Mouse (Mus musculus): Measurements from ENCODE around the gene Nelfb.

Gene Nelfb

GRCm38 (mm10) chr2:25174866-25175689, 36.2 kb downstream of the Nelfb start:
- no peak for DNase-seq

- no peak for DNase-seq
Measured at GRCm38 (mm10) chr2:25173821-25174220, 37.5 kb downstream of the Nelfb start.

- DNase-seq: no peak
Measured at GRCm38 (mm10) chr2:25172629-25173028, 38.7 kb downstream of the Nelfb start.

- DNase-seq: no peak
Measured at GRCm38 (mm10) chr2:25171769-25172153, 39.5 kb downstream of the Nelfb start.

DNA sequence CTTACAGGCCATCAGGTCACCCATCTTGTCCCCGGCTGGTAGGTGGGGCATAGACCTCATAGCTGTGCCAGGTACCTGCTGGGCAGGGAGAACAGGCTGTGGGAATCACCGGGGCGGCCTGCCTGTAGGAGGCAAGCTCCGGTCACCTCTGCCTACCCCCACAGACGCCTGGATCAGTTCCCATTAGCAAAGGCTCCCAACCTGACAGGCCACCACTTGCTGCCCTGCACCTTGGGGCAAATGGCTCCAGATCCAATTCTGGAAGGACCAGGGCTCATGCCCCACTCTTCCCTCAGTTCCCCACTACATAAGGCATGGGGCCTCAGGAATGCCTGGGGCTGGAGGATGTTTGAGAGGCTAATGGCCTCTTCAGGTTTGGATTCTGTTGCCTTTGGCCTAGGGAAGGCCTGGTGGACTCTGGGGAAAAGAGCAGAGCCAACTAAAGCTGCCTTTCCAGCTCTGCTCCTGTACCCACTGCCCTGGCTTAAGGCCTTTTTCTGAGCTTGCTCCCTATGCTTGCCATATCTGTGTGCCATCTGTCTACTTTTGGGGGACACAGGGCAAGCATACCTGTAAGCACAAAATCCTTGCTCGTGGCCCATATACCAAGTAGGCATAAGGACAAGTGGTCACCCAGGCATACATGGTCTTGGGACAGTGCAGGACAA, 40.1 kb downstream of the Nelfb start:
- no peak for DNase-seq

DNA sequence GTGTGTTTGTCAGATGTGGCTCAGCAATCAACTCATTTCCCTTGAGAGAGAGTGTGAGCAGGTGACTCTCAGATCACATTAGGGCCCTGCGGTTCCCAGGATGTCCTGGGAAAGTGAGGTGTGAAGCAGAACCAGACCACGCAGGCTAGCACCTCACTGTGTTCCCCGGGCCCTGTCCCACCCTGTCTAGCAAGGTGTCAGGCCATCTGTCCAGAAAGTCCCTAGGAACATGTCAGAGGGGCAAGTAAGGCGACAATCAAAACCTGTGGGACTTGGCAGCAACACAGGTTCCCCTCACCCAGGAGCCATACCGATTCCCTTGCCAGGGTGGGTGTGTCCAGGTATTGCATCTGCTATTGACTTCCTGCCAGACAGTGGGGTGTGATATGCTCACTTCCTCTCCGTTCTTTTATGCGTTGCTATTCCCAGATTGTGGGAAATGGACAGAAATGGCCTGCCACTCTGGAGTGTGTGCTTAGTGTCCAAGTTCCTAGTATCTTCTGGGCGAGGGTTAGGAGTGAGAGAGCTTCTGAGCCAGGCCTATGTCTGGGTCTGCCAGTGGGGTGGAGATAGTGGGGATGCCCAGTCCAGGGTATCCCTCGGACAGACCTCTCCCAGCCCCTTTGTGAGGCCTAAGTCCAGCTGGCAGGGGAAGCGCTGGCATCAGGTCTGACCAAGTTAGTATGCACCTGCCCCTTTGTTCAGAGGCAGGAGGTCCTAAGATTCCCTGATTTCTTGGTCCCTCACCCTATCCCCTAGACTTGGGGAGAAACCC, 40.8 kb downstream of the Nelfb start:
- DNase-seq: no peak

GRCm38 (mm10) chr2:25169778-25170177, 41.5 kb downstream of the Nelfb start:
- DNase-seq: no peak

DNA sequence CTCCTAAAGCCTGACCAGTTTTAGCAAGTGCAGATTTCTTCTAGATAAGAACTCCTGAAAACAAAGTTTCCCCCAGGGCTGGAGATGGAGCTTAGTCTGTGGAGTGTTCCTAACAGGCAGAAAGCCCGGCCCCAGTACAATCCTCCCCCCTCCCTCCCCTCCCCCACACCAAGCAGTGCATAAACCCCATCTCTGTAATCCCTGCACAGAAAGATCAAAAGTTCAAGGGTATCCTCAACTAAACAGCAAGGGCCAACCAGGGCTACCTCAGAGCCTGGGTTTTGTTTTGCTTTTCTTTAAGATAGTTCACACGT, 42.7 kb downstream of the Nelfb start:
- no peak for DNase-seq

GRCm38 (mm10) chr2:25167919-25168664, 43.2 kb downstream of the Nelfb start:
- DNase-seq: no peak

DNA sequence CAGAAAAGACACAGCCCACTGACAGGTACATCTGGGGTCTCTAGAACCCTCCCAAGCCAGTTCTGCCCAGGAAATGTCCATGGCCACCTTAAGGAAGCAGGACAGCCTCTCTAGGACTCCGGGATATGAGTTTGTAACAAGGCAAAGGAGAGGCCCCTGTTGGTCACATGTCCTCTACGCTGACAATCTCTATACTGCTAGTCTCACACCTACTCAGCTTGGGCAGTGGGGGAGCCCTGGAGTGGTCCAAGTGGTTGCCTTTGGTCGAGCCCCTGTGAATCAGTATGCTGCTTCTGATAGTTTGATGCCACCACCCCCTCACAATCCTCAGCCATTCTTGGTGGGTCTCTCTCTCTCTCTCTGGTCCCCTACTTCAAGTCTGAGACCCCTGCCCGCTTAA, 43.8 kb downstream of the Nelfb start:
- no peak for DNase-seq

DNA sequence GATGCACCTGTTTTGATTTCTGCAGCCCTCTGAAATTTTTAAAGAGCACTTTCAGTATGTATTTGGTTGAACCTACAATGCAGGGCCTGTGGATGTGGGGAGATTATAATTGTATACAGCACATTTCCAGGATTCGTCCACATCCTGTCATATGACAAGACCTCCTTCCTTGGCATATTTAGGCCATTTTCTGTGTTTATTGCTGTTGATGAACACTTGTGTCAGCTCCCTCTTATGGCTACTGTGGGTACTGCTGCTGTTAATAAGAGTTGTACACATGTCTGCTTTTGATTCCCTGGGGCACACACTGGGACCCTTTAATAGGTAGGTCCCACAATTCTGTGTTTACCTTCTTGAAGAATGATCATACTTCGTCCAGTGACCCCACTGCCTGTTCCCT, 53.6 kb downstream of the Nelfb start:
- no peak for DNase-seq

DNA sequence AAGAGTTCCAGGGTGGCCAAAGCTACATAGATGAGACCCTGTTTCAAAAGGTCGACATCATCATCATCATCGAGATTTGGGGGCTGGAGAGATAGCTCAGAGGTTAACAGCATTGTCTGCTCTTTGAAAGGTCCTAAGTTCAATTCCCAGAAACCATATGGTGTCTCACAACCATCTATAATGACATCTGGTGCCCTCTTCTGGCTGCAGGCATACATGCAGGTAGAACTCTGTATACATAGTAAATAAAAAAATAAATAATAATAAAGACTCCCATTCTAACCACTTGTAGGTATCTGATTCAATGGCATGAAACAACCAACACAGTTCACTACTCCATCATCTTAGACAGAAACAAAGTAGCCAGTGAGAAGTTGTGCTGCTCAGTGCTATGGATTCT, 54.3 kb downstream of the Nelfb start:
- DNase-seq: no peak

DNA sequence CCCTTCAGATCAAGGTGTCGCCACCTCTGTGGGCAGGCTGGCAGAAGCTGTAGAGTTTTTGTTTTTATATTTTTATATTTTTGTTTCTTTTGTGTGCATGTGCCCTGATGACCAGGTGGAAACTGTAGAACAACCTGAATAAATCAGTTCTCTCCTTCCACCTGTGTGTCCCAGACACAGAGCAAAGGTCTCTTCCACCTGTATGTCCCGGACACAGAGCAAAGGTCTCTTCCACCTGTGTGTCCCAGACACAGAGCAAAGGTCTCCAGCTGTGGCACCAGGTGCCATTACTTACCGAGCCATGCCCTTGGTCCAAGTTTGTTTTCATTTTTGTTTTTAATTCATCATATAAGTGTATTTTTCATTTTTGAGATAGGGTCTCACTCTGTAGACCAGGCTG, 55.1 kb downstream of the Nelfb start:
- no peak for DNase-seq

DNA sequence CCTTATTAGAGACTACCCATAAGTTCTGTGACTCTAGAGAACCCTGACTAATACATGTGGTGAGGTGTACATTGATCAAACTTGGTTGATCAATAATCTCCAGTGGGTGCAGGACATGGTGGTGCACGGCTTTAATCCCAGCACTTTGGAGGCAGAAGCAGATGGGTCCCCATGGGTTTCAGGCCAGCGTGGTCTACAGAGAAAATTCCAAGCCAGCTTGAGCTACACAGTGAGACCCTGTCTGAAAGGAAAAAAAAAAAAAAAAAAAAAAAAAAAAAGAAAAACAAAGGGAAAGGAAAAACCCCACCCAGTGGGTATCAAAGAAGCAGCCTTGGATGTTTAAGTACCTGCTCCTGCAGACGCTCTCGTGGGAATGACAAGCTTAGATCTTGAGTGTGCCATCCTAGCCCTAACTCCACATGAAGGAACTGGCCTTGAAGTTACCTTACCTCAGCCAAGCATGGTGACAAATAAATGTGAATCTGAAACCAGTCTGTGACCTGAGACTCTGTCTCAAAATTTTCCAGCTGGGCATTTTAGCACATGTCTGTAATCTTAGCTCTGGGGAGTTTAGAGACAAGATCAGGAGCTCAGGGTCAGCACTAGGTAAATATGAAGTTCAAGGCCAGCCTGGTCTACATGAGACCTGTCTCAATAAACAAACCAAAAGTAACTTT, 59.9 kb downstream of the Nelfb start:
- DNase-seq: no peak
